Mouse (Mus musculus): ENCODE results near the gene Slc13a2. TPM values are rescaled to one million over a fixed set of nuclear protein-coding genes. Genes with fewer than 3 reads are reported as not detected.

Gene Slc13a2
- total RNA-seq, 2 experiments from 2014 or later, result not detected

DNA sequence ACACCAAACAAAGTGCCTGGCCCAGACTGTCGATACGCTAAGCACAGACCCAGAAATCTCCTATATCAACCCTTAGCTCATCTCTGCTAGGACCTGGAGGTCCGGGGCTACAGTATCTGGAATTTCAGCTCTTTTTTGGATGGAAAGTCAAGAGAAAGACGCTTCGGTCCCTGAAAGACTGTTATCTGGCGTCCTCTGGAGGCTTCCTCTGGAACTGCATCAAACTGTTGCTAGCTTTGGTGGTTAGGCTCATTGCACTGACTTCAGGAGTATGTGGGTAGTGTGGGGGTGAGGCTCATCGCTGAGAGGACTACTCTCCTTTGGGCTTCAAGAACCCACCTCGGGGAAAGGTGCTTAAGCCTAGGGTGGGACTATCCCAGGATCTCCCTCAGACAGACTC, 22.3 kb downstream of the Slc13a2 start:
- peak; percentile 62 to 76 for DNase-seq
- intact Hi-C loops (cut with DNase I), result loop anchor here (1.0 kb wide), 2 partner anchors 39 to 44 kb away; no protein-coding TSS in a partner anchor

DNA sequence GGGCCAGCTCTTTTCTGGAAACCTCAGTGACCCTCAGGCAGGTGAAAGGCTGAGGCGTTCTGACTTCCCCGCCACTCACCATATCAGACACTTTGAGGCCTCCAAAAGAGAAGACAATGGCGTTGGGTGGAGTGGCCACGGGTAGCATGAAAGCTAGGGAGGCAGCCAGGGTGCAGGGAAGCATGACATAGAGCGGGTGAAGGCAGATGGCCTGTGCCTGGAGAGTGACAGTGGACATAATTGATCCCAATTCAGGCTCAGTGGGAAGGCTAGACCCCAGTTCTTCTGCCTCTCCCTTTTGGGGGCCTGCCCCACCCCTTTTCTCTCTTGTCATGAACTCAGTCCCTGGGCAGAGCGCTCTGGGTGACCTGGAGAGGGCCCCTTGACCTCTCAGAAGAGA, 23.8 kb downstream of the Slc13a2 start:
- intact Hi-C loops (cut with DNase I), result no loop called here
- no peak for DNase-seq

DNA sequence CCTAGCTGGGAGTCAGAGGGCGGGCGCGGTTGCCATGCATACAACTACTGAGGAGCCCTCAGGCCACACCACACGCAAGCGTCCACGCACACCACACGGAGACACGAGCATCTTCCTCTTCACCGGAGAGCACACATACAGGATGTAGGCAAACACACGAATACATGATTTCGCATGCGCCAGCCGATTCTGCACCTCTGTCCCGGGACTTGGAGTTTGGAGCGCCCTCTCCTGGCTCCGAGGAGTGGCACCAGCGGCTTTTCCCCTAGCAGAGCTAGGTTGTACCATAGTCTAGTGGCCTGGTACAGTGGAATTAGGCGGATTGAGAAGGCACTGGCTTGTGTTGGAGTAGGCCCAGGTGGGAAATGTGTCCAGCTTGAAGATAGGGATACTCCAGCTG, 24.6 kb downstream of the Slc13a2 start:
- intact Hi-C loops (cut with DNase I), result no loop called here
- DNase-seq, result peak; percentile 45 to 73

DNA sequence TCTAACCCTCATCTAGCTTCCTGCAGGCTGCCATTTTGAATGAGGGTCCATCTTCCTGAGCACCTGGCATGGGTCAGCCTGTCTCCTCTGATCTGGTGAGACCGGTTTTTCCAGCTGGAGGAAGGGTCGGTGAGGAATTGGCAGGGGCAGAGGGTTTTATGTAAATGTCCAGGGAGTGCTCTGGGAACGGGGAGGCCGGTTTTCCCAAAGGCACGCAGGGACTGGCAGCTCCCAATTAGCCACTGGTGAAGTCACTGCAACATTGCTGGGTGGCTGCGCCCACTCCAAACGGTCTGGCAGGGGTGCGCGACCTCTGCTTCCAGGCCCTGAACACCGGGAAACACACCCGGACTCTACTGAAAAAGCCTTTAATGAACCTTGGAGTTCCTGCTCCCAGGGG, 25.1 kb downstream of the Slc13a2 start:
- intact Hi-C loops (cut with DNase I), result no loop called here
- DNase-seq, result no peak

DNA sequence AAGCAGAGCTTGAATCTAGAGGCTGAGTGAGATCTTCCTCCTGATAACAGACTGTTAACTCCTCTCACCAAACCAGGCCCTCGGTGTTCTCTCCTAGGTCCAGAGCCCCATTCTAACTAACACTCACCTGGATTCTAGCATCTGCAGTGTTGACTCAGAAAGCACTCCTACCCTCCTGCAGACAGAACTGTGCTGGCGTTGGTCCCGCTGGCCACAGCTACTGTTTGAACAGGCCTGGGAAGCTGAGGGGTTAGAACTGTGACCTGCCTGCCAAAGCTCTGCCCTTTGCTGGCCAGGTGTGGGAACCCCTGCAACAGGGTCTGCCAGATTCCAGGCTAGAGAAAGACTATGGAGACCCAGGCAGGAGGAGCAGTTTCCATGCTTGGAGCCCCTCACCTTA, 29.3 kb downstream of the Slc13a2 start:
- intact Hi-C loops (cut with DNase I), result no loop called here
- DNase-seq, result no peak

DNA sequence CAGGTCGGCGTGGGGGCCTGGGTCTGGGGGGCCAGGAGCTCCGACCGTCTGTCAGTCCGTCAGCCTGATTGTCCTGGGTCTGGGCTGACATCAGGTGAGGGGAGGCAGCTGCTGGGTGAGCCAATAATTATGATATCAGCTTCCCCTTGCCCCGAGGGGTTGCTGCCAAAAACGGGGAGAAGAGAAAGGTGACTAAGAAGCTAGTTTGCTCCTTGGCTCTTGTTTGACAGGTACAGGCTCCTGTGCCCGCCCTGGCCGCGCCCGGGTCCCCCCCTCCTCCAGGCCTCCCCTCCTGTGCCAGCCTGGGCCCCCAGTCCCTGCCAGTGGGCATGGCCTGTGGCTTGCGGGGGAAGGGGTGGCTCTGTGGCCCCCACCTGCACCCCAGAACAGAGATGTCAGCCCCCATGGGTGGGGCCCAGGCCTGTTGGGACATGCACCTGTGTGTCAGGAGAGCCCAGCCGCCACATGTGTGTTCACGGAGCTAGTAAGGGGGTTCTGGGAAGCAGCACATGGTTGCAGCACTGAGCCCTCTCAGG, 35.4 kb downstream of the Slc13a2 start, which contains the start of gene Foxn1:
Foxn1 (minus strand) TSS at position 51 of the 536 bp plus-strand sequence.
- DNase-seq, result no peak
- intact Hi-C loops (cut with DNase I), result no loop called here

DNA sequence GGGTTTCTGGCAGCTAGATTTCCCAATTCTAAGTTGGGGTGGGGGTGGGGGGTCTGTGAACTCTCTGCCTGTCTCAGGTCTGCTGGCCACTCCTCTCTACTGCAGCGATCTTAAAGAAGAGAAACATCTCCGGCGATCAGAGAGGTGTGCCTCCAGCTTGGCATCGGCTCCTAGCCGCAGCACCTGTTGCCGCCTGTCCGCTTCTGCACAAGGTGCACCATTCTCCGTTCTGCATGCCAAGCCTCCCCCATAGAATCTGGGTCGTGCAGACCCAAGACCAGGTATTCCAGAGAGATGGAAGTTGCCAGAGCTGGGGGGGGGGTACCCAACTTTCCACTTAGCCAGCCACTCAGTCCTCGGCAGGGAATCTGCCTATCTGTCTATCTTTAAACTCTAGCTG, 36.2 kb downstream of the Slc13a2 start:
- intact Hi-C loops (cut with DNase I), result no loop called here
- DNase-seq, result no peak

DNA sequence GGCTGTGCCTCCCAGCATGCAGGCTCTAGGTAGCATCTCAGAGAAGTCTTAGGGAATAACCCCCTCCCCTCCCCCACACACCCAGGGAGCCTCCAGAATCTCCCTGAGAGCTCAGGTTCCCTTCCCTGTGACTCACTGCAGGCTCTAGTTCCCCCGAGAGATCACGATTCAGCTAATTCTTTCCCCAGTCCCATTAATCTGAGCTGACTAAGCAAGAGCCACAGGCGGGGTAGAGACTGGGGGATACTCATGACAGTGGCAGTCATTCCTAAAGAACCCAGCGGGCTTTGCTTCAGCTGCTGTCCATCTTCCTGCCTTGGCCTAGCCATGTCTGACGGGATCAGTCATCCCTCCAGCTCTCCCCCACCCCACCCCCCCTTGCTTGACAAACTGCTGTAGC, 39.3 kb downstream of the Slc13a2 start:
- DNase-seq, result no peak
- intact Hi-C loops (cut with DNase I), result no loop called here

DNA sequence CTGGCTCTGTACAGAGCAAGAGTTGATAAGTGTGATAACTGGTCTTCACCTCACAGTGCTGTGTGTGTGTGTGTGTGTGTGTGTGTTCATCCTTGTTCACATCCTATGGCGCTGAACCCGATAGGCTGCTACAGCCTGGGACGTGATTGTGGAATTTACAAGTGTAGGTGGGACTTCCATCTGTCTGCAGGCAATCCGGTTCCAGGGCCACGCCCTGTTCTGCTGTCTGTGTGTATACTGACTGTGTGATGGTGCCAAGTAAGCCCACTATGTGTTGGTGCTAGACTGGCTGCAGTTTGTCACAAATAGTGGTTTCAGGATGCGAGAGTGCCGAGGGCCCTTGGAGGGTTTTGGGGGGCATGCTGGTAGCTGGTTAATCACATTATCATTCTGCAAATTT, 39.7 kb downstream of the Slc13a2 start:
- no peak for DNase-seq
- intact Hi-C loops (cut with DNase I), result no loop called here

DNA sequence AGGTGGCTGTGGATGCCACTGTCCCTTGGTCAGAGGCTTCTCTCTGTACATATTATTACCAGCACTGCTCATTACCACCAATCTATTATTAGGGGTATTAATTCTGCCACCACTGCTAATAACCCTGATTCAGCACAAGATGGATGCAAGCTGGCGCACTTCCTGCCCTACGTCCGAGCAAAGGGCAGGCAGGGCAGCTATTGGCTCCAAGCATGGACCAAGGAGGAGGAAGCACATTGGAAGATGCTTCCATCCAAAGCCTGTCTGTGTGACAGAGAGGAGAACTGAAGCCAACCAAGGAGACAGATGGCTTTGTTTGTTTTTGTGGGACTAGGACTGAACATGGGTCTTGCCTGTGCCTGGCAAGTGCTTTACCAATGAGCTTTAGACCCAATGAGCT, 41.0 kb downstream of the Slc13a2 start:
- DNase-seq, result no peak
- intact Hi-C loops (cut with DNase I), result no loop called here

DNA sequence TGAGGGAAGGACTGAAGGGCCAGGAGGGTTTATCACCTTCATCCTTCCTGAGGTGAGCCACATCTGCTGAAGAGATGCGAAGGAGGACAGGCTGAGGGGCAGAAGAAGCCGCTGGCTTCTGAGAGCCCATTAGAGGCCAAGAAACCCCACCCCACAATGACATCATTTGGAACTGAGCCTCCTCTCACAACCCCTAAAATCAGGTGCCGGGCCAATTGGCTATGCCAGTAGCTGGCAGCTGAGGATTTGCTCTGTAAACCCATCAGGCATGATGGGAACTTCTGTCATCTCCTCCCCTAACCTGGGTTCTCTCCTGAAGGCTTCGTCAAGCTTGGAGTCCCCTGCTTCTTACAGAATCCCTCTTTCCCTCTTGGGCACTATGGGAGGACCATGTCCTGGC, 41.7 kb downstream of the Slc13a2 start:
- DNase-seq, result no peak
- intact Hi-C loops (cut with DNase I), result no loop called here

DNA sequence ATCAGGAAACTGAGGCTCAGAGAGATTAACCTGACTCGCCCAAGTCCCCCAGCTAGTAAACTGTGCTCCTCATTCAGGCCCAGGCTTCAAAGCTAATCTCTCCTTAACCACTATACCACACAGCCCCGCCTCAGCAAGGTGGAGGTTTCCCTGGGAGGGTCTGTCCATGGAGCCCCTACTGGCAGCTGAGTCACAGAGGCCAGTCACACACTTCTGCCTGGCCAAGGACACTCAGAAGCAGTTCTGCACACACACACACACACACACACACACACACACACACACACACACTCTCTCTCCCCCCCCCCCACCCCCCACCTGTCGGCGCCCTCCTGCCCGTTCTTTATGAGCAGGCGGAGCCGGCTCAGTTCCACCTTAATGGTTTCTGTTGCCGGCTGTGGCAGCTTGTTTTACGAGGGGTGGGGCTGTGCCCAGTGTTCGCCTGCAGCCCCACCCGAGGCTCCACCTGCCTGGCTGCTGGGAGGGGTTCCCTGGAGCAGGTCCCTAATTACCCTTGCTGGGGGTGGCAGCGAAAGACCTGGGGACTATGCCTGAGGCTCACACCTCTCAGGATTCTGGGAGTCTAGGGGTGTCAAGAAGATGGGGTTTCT, 44.4 kb downstream of the Slc13a2 start:
- DNase-seq, result no peak
- intact Hi-C loops (cut with DNase I), result no loop called here

DNA sequence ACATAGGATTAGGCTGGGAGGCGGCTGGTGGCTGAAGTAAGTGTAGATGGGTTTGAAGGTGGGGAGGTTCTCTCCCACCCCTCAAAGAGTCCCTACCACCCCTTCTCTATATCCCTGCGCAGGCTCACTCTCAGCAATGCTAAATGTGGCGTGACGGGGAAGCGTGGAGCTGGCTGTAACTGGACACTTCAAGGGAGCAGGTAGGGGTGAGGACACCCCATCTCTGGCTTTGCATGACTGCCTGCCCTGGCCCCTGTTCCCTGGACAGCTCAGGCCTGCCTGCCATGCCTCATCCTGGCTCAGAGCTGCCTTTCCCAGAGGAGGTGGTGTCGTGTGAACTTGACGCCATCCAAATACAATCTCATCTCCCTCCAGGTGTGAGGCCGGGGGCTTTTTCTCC, 47.9 kb downstream of the Slc13a2 start:
- DNase-seq, result no peak
- intact Hi-C loops (cut with DNase I), result no loop called here

DNA sequence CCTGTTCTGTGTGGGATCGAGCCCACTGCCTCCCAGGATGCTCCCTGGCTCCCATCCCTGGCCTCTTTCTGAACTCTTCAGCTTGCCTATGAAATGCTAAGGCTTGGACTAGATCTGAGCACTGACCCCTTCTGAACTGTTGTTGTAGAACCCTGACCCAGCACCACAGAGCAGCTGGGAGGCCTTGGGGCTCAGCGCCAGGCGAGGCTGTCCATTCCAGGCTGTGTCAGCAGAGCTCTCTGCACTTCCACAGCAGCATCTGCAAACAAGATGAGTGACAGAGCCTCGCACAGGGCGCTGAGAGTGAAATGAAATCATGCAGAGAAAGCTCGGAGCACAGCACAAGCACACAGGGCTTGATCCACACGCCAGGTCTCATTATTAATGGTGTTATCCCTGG, 49.4 kb downstream of the Slc13a2 start:
- DNase-seq, result peak; percentile 38 to 54
- intact Hi-C loops (cut with DNase I), result no loop called here

DNA sequence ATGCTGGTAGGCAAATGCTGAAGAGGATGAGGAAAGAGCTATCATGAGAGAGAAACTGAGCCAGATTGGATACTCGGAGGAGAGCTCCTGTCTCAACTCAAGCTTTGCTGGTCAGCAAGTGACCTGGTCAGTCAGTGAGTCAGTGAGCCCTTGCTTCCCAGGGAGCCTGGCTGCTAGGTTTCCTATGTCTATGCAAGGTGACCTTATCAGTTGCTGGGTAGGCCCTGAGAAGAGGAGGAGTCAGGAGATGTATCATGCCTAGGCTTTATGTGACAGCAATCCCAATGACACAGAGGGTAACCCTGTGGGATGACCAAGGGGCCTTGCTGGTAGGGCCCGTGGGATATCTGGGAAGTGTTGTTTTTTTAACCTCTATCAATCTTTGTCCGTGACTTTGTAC, 49.9 kb downstream of the Slc13a2 start:
- no peak for DNase-seq
- intact Hi-C loops (cut with DNase I), result no loop called here

DNA sequence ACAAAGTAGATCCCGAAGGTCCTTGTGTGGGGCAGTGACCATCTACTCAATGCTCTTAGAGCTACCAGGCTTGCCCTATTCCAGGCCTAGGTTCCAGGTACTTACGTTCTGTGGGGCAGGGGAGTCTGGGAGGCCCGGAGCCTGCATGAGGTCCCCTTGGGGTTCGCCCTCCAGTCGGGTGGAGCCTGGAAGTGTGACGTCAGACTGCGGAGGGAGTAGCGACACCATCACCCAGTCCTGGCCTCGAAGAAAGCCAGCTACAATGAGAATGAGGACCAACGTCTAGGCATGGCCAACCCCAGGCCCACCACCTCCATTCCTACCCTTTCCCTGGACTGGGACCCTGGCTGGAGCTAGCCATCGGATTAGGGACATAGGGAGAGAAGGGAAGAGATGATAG, 50.3 kb downstream of the Slc13a2 start:
- no peak for DNase-seq
- intact Hi-C loops (cut with DNase I), result no loop called here

DNA sequence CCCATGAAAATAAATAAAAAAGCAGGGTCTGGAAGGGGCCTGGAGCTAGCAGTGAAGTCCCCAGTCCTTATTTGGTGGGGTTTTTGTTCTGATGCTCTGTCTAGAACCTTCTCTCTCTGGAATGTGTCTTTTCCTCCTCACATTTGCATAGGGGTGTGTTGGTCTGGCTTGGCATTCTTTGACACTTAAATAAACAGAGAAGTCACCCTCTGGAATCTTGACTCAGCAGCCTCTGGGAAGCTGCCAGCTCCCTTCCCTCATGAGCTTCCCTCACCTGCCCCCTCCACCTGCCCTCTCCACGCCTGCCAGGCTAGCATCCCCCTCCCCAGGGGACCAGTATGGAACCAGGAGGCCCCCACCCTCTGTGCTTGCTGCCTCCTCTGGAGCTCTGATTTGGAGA, 51.6 kb downstream of the Slc13a2 start:
- DNase-seq, result no peak
- intact Hi-C loops (cut with DNase I), result no loop called here

DNA sequence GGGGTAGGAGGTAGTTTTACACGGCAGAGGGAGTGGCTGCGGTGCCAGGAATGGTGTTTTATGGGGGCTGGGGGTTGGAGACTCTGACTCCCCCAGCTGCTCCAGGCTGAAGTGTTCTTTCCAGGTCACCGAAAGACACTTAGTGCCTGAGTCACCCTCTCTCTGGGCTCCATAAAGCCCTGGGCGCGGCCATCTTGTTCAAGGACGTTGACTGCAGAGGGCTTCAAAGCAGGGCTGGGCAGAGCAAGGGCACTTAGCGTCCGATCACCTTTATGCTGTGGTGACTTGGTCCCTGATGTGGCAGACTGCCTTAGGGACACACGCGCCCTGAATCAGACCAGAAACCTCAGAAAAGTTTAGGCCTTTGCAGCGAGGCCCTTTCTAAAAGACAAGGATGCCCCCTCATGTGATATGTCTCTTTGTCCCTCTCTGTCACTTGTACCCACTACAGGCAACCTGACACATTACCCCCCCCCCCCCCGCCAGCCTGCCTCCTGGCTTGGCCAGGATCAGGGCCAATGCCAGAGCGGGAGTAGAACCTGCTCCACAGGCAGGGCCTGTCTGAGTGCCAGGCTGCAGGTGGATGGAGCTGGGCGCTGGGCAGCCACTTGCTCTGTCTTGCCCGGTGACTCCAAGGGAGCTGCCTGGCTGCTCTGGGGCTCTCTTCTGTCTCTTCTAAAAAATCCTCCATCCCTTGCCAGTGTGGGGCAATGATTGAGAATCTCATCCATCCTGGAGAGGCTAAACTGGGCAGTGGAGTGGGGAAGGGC, 54.4 kb downstream of the Slc13a2 start:
- DNase-seq, result no peak
- intact Hi-C loops (cut with DNase I), result no loop called here

DNA sequence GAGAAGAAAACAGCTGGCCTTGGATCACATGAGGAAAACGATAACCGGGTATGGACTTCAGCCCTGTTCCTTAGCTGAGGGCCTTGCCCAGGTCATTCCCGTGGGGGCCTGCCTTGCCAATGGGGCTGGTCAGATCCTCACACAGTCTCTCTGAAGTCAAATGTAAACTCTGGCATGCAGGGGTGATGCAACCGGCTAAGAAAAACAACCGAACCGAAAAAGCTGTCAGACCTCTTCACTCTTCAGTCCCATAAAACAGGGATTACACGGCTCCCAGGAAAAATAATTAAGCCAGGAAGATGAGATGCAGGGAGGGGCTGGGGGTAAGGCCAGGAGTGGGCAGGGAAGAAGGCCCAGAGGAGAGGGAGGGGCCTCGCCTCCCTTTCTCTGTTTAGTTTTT, 57.9 kb downstream of the Slc13a2 start:
- no peak for DNase-seq
- intact Hi-C loops (cut with DNase I), result loop anchor here (5.0 kb wide), 1 partner anchor 88 kb away; no protein-coding TSS in a partner anchor

DNA sequence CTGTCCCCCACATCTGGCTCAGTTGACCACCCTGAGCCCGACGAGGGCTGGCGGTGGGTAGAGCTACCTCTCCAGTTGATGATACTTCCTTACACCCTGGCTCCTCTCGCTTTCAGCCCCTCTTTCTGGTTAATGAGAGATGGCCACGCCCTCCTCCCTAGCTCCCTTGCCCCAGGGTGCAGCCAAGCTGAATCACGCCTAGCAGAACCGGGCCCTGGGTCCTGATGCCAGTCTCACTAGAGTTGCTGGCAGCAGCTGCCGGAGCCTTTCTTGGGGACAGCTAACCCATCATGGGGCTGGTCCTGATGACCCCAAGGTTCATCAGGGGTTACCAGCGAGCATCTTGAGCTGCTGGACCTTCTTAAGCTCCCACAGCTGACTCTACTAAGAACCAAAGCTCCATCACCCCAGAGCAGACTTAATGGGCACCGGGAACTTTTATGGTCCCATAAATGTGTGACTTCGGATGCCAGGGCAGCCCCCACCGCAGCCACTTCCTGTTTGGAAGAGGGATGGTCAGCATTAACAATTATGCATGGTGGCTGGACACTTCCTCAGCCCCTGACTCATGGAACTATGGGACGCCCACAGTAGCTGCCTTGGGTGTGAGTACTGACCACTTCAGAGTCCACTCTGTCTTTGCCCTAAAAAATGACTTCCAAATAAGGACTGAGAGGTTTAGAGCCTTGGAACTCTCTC, 58.6 kb downstream of the Slc13a2 start:
- intact Hi-C loops (cut with DNase I), result loop anchor here (5.0 kb wide), 1 partner anchor 89 kb away; no protein-coding TSS in a partner anchor
- no peak for DNase-seq

DNA sequence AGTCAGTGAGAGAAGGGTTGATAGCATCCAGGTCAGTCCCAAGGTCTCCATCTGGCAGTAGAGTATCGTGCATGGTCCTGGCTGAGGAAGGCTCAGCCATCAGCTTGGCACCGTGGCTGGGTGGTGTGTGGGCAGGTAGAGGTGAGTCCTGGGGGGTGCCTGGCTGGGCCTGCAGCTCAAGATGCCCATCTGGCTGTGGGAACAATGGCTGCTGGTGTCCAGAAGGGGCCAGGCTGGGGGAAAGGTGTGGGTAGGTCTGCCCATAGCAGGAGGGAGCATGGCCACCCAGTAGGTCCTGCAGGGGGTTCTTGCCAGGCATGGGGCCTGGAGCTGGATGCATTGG, 61.3 kb downstream of the Slc13a2 start:
- intact Hi-C loops (cut with DNase I), result loop anchor here (1.0 to 5.0 kb wide), 2 partner anchors 39 to 92 kb away; no protein-coding TSS in a partner anchor

More for the DNA sequence above, 61.3 kb downstream of the Slc13a2 start:
- DNase-seq, result no peak
